Mouse (Mus musculus): ENCODE measurements around the gene Prss35.

DNA sequence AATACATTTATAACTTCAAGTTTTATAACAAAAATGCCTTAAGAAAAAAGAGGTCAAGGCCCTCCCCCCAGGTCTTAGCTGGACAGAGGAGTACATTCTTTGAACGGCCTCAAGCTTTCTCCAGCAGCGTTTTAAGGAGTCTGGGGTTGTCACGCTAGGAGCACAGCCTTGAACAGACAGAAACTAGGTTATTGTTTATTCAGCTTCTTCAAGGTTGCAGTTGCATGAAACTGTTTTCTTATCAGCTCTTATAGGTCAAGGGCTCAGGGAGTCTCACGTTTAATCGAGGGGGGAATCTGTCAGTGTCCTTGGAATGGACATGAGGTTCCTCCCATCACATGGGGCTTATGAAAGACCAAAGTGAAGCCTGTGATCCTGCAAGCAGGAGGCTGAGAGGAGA lies 26.3 kb upstream of the Prss35 start:
- TF ChIP-seq CTCF (conservative IDR thresholded peaks at IDR 0.05; ENCODE audit: insufficient read depth, insufficient read length, low read depth, low read length), result no peak
- TF ChIP-seq POLR2A (IDR thresholded peaks at IDR 0.05; ENCODE audit: low read depth, low read length), result no peak
